Mouse (Mus musculus): ENCODE data around the gene Bace1.

GRCm38 (mm10) chr9:45838069-45838433, 329 bp upstream of the Bace1 start:
- TF ChIP-seq CTCF (IDR thresholded peaks at IDR 0.05; ENCODE audit: low read depth) = no peak
- no peak for TF ChIP-seq EP300 (IDR thresholded peaks at IDR 0.05; ENCODE audit: low read depth)
